Mouse (Mus musculus) kidney, adult 2 months (tissue): ENCODE results near the gene Serpinb1c.

Experiments
- CTCF ChIP-seq: fragments of 200-500 bp; conservative IDR thresholded peaks from 2 replicates; pipeline ENCODE4 v1.5.1; 2011; ENCODE audit warnings: low read depth, mild to moderate bottlenecking, control low read depth, low read length, moderate library complexity, mixed read lengths; ENCODE audit not compliant: insufficient read depth, insufficient read length
- POLR2A ChIP-seq: fragments of 200-500 bp; IDR thresholded peaks from one replicate; pipeline ENCODE4 v1.6.1; 2011; ENCODE audit warnings: low read depth, low read length, control low read depth

GRCm38 (mm10) chr13:32850156-32850555, 47.9 kb downstream of the Serpinb1c start:
- no peak for TF ChIP-seq CTCF
- no peak for TF ChIP-seq POLR2A
